Mouse (Mus musculus): ENCODE measurements around the gene Klf3.

Klf3 gene

GRCm38 (mm10) chr5:64802795-64803719, at the start of gene Klf3:
Gene Klf3, plus strand, starts transcription at chr5:64803388.
- DNase-seq (ENCODE audit: low spot score in 2 of 2): peak; percentile 65 to 77

- no peak for DNase-seq (ENCODE audit: low spot score in 2 of 2)
Measured at GRCm38 (mm10) chr5:64762295-64762694, 40.9 kb upstream of the Klf3 start.

- no peak for DNase-seq (ENCODE audit: low spot score in 2 of 2)
Measured at GRCm38 (mm10) chr5:64764452-64764851, 38.7 kb upstream of the Klf3 start.

- DNase-seq (ENCODE audit: low spot score in 2 of 2): no peak
Measured at GRCm38 (mm10) chr5:64765765-64766164, 37.4 kb upstream of the Klf3 start.

GRCm38 (mm10) chr5:64766626-64767025, 36.6 kb upstream of the Klf3 start:
- DNase-seq (ENCODE audit: low spot score in 2 of 2): no peak

- DNase-seq (ENCODE audit: low spot score in 2 of 2): no peak
Measured at GRCm38 (mm10) chr5:64771619-64772018, 31.6 kb upstream of the Klf3 start.

GRCm38 (mm10) chr5:64778211-64778610, 25.0 kb upstream of the Klf3 start:
- no peak for DNase-seq (ENCODE audit: low spot score in 2 of 2)

- DNase-seq (ENCODE audit: low spot score in 2 of 2): no peak
Measured at GRCm38 (mm10) chr5:64779285-64779684, 23.9 kb upstream of the Klf3 start.

- DNase-seq (ENCODE audit: low spot score in 2 of 2): no peak
Measured at GRCm38 (mm10) chr5:64780778-64781177, 22.4 kb upstream of the Klf3 start.

- no peak for DNase-seq (ENCODE audit: low spot score in 2 of 2)
Measured at GRCm38 (mm10) chr5:64788175-64788574, 15.0 kb upstream of the Klf3 start.

GRCm38 (mm10) chr5:64798209-64798608, 5.0 kb upstream of the Klf3 start:
- DNase-seq (ENCODE audit: low spot score in 2 of 2): no peak

GRCm38 (mm10) chr5:64801545-64801944, 1.6 kb upstream of the Klf3 start:
- DNase-seq (ENCODE audit: low spot score in 2 of 2): no peak

- DNase-seq (ENCODE audit: low spot score in 2 of 2): no peak
Measured at GRCm38 (mm10) chr5:64802143-64802542, 1.0 kb upstream of the Klf3 start.

GRCm38 (mm10) chr5:64803720-64804462, 703 bp downstream of the Klf3 start:
- peak; percentile 31 to 60 for DNase-seq (ENCODE audit: low spot score in 2 of 2)

GRCm38 (mm10) chr5:64805131-64805872, 2.1 kb downstream of the Klf3 start:
- no peak for DNase-seq (ENCODE audit: low spot score in 2 of 2)

GRCm38 (mm10) chr5:64805873-64806505, 2.8 kb downstream of the Klf3 start:
- DNase-seq (ENCODE audit: low spot score in 2 of 2): no peak

GRCm38 (mm10) chr5:64806600-64806999, 3.4 kb downstream of the Klf3 start:
- no peak for DNase-seq (ENCODE audit: low spot score in 2 of 2)

GRCm38 (mm10) chr5:64807159-64807558, 4.0 kb downstream of the Klf3 start:
- no peak for DNase-seq (ENCODE audit: low spot score in 2 of 2)

GRCm38 (mm10) chr5:64807603-64808002, 4.4 kb downstream of the Klf3 start:
- DNase-seq (ENCODE audit: low spot score in 2 of 2): no peak

GRCm38 (mm10) chr5:64808106-64809010, 5.2 kb downstream of the Klf3 start:
- no peak for DNase-seq (ENCODE audit: low spot score in 2 of 2)

GRCm38 (mm10) chr5:64809257-64809656, 6.1 kb downstream of the Klf3 start:
- DNase-seq (ENCODE audit: low spot score in 2 of 2): no peak

All from cerebellum, postnatal 4 days (tissue).